Mouse (Mus musculus) neural tube, embryonic 10.5 days (tissue): ENCODE data around the gene Fzd10.
A peak's percentile ranks its signal among the peaks of the same experiment; 100 is the strongest.

Experiments used
- DNase-seq: peaks from one replicate; pipeline ENCODE4 v3.0.0-alpha.2; 2017; ENCODE audit warnings: low spot score; ENCODE audit errors: extremely low spot score

Gene Fzd10

GRCm38 (mm10) chr5:128600072-128601021 is at the start of gene Fzd10:
Gene Fzd10 (plus strand): TSS chr5:128600844.
- peak; percentile 88 for DNase-seq

GRCm38 (mm10) chr5:128551448-128551847 is 49.2 kb upstream of the Fzd10 start:
- no peak for DNase-seq

GRCm38 (mm10) chr5:128552136-128552890 is 48.3 kb upstream of the Fzd10 start:
- no peak for DNase-seq

- DNase-seq, result no peak
These were observed 42.5 kb upstream of the Fzd10 start for GRCm38 (mm10) chr5:128558126-128558525.

- peak; percentile 39 for DNase-seq
These were observed 33.3 kb upstream of the Fzd10 start for GRCm38 (mm10) chr5:128567313-128567712.

GRCm38 (mm10) chr5:128568970-128569369 is 31.7 kb upstream of the Fzd10 start:
- no peak for DNase-seq

GRCm38 (mm10) chr5:128570091-128570490 is 30.6 kb upstream of the Fzd10 start:
- no peak for DNase-seq

GRCm38 (mm10) chr5:128570848-128571247 is 29.8 kb upstream of the Fzd10 start:
- no peak for DNase-seq

- no peak for DNase-seq
These were observed 28.9 kb upstream of the Fzd10 start for GRCm38 (mm10) chr5:128571706-128572105.

- DNase-seq, result no peak
These were observed 24.6 kb upstream of the Fzd10 start for GRCm38 (mm10) chr5:128575997-128576579.

- no peak for DNase-seq
These were observed 21.5 kb upstream of the Fzd10 start for GRCm38 (mm10) chr5:128579047-128579650.

- no peak for DNase-seq
These were observed 19.7 kb upstream of the Fzd10 start for GRCm38 (mm10) chr5:128580931-128581330.

- no peak for DNase-seq
These were observed 19.1 kb upstream of the Fzd10 start for GRCm38 (mm10) chr5:128581516-128581921.

GRCm38 (mm10) chr5:128589231-128589630 is 11.4 kb upstream of the Fzd10 start:
- no peak for DNase-seq

- no peak for DNase-seq
These were observed 7.2 kb upstream of the Fzd10 start for GRCm38 (mm10) chr5:128593446-128593845.

- peak; percentile 70 for DNase-seq
These were observed 3.8 kb upstream of the Fzd10 start for GRCm38 (mm10) chr5:128596813-128597212.

GRCm38 (mm10) chr5:128597381-128597780 is 3.3 kb upstream of the Fzd10 start:
- DNase-seq, result no peak

- DNase-seq, result peak; percentile 40
These were observed 2.4 kb upstream of the Fzd10 start for GRCm38 (mm10) chr5:128598191-128598720.

- no peak for DNase-seq
These were observed 1.8 kb upstream of the Fzd10 start for GRCm38 (mm10) chr5:128598760-128599364.

GRCm38 (mm10) chr5:128599365-128600071 is 1.1 kb upstream of the Fzd10 start:
- peak; percentile 68 for DNase-seq
